Mouse (Mus musculus): Measurements from ENCODE around the gene Traf6.

GRCm38 (mm10) chr2:101733564-101733963, 55.3 kb downstream of the Traf6 start:
- TF ChIP-seq CTCF (IDR thresholded peaks at IDR 0.05; ENCODE audit: low read depth): no peak
- TF ChIP-seq EP300 (IDR thresholded peaks at IDR 0.05; ENCODE audit: low read depth): no peak
